Mouse (Mus musculus): ENCODE results near the gene Zmpste24. TPM values are rescaled to one million over a fixed set of nuclear protein-coding genes. Genes with fewer than 3 reads are reported as not detected.

The Zmpste24 gene
- polyA plus RNA-seq, 1 experiment from 2014 or later, result 34.7 TPM

- Histone ChIP-seq H3K27me3 (replicated peaks) (no peaks in the 10 kb centered on the region), H3K4me3 (no peak overlapping the region), H3K36me3 (no peaks in the 10 kb centered on the region), H3K9ac (no peak overlapping the region), H3K27ac (no peak overlapping the region), H3K9me3 (no peaks in the 10 kb centered on the region), H3K4me2 (replicated peaks) (no peak overlapping the region), H3K4me1 (no peaks in the 10 kb centered on the region)
- WGBS, result 28% methylated on average over 14 of the region's 14 CpGs
- no peak for ATAC-seq (ENCODE audit: low FRiP score, low read depth)
These were observed 69.2 kb downstream of the Zmpste24 start for GRCm38 (mm10) chr4:121028659-121029392.

DNA sequence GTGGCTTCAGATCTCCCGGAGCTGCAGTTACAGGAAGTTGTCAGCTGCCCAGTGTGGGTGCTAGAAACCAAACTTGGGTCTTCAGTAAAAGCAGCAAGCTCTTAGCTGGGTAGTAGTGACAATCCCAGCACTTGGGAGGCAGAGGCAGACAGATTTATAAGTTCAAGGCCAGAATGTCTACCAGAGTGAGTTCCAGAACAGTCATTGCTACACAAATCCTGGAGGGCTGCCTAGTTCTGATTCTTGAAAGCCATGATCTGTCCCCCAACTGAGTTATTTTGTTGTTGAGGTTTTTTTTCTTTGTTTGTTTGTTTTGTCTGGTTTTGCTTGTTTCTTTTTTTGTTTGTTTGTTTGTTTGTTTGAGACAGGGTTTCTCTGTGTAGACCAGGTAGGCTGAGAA lies 69.9 kb downstream of the Zmpste24 start:
- no peaks in the 10 kb centered on the region for H3K4me1 ChIP-seq
- H3K27ac ChIP-seq, result no peak overlapping the region

GRCm38 (mm10) chr4:121025681-121026080 lies 72.4 kb downstream of the Zmpste24 start:
- Histone ChIP-seq H3K4me1 (no peaks in the 10 kb centered on the region), H3K9ac (no peak overlapping the region), H3K4me2 (replicated peaks) (no peak overlapping the region), H3K36me3 (no peaks in the 10 kb centered on the region), H3K27ac (no peak overlapping the region), H3K4me3 (no peak overlapping the region), H3K27me3 (replicated peaks) (no peaks in the 10 kb centered on the region), H3K9me3 (no peaks in the 10 kb centered on the region)
- 70% methylated on average over 2 of the region's 2 CpGs for WGBS
- no peak for ATAC-seq (ENCODE audit: low FRiP score, low read depth)

More for the DNA sequence above, 69.9 kb downstream of the Zmpste24 start:
- H3K9me3 ChIP-seq, result no peaks in the 10 kb centered on the region
- no peak overlapping the region for H3K9ac ChIP-seq
- no peaks in the 10 kb centered on the region for H3K27me3 ChIP-seq (replicated peaks)
- ATAC-seq (ENCODE audit: low FRiP score, low read depth), result no peak
- WGBS, result 76% methylated on average over 1 of the region's 1 CpGs
- no peaks in the 10 kb centered on the region for H3K36me3 ChIP-seq
- H3K4me3 ChIP-seq, result no peak overlapping the region
- no peak overlapping the region for H3K4me2 ChIP-seq (replicated peaks)

DNA sequence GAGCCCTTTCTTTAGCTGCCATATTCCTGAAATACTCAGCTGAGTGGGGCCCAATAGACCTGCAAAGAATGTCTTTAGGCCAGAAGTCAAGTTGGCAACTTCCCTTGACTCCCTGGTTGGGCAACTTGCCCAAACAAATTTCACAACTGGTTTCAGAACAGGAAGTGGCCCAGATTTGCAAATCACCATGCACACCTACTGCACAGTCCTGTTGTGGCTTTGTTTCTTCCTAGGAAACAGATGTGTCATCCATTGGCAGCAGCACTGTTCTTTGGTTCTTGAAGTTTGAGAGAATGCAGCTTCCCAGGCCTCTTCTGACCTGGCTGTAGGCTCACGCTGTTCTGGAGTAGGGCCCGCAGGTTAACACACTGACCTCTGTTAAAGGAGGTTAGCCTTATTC lies 74.1 kb downstream of the Zmpste24 start:
- Histone ChIP-seq H3K4me1 (no peaks in the 10 kb centered on the region), H3K9me3 (no peaks in the 10 kb centered on the region), H3K4me2 (replicated peaks) (no peak overlapping the region), H3K9ac (no peak overlapping the region), H3K36me3 (no peaks in the 10 kb centered on the region), H3K4me3 (no peak overlapping the region), H3K27me3 (replicated peaks) (no peaks in the 10 kb centered on the region), H3K27ac (no peak overlapping the region)
- 95% methylated on average over 2 of the region's 2 CpGs for WGBS
- no peak for ATAC-seq (ENCODE audit: low FRiP score, low read depth)

GRCm38 (mm10) chr4:121023464-121023863 lies 74.6 kb downstream of the Zmpste24 start:
- Histone ChIP-seq H3K4me3 (no peak overlapping the region), H3K4me2 (replicated peaks) (no peak overlapping the region), H3K9me3 (no peaks in the 10 kb centered on the region), H3K27ac (no peak overlapping the region), H3K4me1 (no peaks in the 10 kb centered on the region), H3K9ac (no peak overlapping the region), H3K36me3 (no peaks in the 10 kb centered on the region), H3K27me3 (replicated peaks) (no peaks in the 10 kb centered on the region)
- 86% methylated on average over 7 of the region's 7 CpGs for WGBS
- no peak for ATAC-seq (ENCODE audit: low FRiP score, low read depth)

GRCm38 (mm10) chr4:121021911-121022310 lies 76.1 kb downstream of the Zmpste24 start:
- no peak overlapping the region for H3K9ac ChIP-seq

DNA sequence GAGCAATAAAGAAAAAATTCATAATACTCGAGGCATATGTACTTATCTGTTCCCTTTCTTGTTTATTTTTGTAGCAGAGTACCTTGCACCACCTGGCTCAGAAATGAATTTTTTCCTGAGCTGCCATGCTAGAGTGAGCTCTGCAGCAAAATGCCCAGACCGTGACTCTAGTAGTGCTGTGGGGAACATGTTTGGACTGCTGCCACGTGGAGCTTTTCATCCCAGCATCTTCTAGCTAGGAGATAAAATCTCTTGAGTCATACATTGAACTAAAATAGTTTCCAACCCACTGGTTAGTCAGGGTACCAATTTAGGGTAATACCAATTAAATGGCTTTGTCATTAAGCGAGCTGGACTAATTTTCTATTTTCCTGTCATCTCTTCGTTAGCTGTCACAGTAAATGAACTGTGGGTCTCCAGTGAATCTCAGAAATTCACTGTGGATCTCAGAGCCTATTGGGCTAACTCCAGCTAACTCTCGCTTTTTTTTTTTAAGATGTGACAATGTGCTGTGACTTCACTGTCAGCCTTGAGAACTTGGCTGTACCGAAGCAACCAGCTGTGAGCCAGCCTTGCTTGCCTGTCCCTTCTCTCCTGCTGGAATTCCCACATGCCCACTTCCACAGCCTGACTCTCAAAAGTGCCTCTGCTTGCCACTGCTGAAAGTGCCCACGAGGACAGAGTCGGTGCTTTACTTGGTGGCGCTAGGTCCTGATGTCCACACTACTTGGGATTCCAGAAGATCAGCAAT lies 77.8 kb downstream of the Zmpste24 start:
- H3K9ac ChIP-seq, result no peak overlapping the region
- H3K4me3 ChIP-seq, result no peak overlapping the region
- H3K4me1 ChIP-seq, result peaks cover 11% of the 10 kb centered on the region
- H3K4me2 ChIP-seq (replicated peaks), result no peak overlapping the region
- no peak overlapping the region for H3K27ac ChIP-seq
- H3K36me3 ChIP-seq, result no peaks in the 10 kb centered on the region
- no peak for ATAC-seq (ENCODE audit: low FRiP score, low read depth)
- H3K9me3 ChIP-seq, result no peaks in the 10 kb centered on the region
- no peaks in the 10 kb centered on the region for H3K27me3 ChIP-seq (replicated peaks)
- 80% methylated on average over 10 of the region's 10 CpGs for WGBS

More at GRCm38 (mm10) chr4:121021911-121022310, 76.1 kb downstream of the Zmpste24 start:
- Histone ChIP-seq H3K4me1 (no peaks in the 10 kb centered on the region), H3K27ac (no peak overlapping the region), H3K4me3 (no peak overlapping the region), H3K4me2 (replicated peaks) (no peak overlapping the region), H3K36me3 (no peaks in the 10 kb centered on the region), H3K9me3 (no peaks in the 10 kb centered on the region), H3K27me3 (replicated peaks) (no peaks in the 10 kb centered on the region)
- no peak for ATAC-seq (ENCODE audit: low FRiP score, low read depth)

- no peaks in the 10 kb centered on the region for H3K36me3 ChIP-seq
- no peak overlapping the region for H3K4me3 ChIP-seq
- peaks cover 11% of the 10 kb centered on the region for H3K4me1 ChIP-seq
- no peaks in the 10 kb centered on the region for H3K27me3 ChIP-seq (replicated peaks)
- H3K9me3 ChIP-seq, result no peaks in the 10 kb centered on the region
- 86% methylated on average over 3 of the region's 3 CpGs for WGBS
- no peak for ATAC-seq (ENCODE audit: low FRiP score, low read depth)
- no peak overlapping the region for H3K9ac ChIP-seq
- H3K4me2 ChIP-seq (replicated peaks), result no peak overlapping the region
- no peak overlapping the region for H3K27ac ChIP-seq
These were observed 79.8 kb downstream of the Zmpste24 start for GRCm38 (mm10) chr4:121018250-121018649.

GRCm38 (mm10) chr4:121016928-121017657 lies 80.9 kb downstream of the Zmpste24 start, which contains the start of gene Smap2:
Smap2 (minus strand) TSS chr4:121017247.
- peak within 1 kb of the TSS; percentile 93 for H3K4me2 ChIP-seq (replicated peaks)
- peak within 1 kb of the TSS; percentile 47; the same call in 1 of the 2 replicates for H3K27ac ChIP-seq
- peak; percentile 97 for ATAC-seq (ENCODE audit: low FRiP score, low read depth)
- H3K36me3 ChIP-seq, result no peaks in the 10 kb centered on the region
- no peaks in the 10 kb centered on the region for H3K27me3 ChIP-seq (replicated peaks)
- H3K4me3 ChIP-seq, result peak within 1 kb of the TSS; percentile 93
- peak within 1 kb of the TSS; percentile 92 for H3K9ac ChIP-seq
- H3K9me3 ChIP-seq, result no peaks in the 10 kb centered on the region
- WGBS, result under 1% methylated on average over 47 of the region's 48 CpGs
- H3K4me1 ChIP-seq, result peaks cover 11% of the 10 kb centered on the region

- peak overlapping the region; percentile 93 for H3K4me2 ChIP-seq (replicated peaks)
- peak overlapping the region; percentile 93 for H3K4me3 ChIP-seq
- H3K27me3 ChIP-seq (replicated peaks), result no peaks in the 10 kb centered on the region
- H3K36me3 ChIP-seq, result no peaks in the 10 kb centered on the region
- H3K9ac ChIP-seq, result peak overlapping the region; percentile 92
- 8% methylated on average over 40 of the region's 40 CpGs for WGBS
- H3K27ac ChIP-seq, result peak overlapping the region; percentile 47; the same call in 1 of the 2 replicates
- ATAC-seq (ENCODE audit: low FRiP score, low read depth), result peak; percentile 51
- H3K4me1 ChIP-seq, result peaks cover 11% of the 10 kb centered on the region
- H3K9me3 ChIP-seq, result no peaks in the 10 kb centered on the region
These were observed 81.8 kb downstream of the Zmpste24 start for GRCm38 (mm10) chr4:121016021-121016898.

DNA sequence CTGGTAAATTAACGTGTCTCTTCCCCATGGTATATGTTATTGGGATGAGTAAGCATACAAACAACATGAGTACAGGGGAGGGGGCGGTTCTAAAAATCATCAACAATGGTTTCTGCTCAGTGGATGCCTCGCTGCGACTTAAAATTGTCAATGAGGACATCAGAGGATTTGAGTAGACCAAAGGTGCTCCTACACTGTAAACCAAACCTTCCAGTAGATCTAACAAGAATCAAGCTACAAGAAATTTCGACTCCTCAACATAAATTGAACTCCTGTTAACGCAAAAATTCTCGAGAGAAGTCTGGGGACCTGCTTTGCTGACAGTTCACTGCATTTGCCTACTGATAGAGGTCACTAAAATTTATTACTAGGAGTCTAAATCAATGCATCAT lies 82.8 kb downstream of the Zmpste24 start:
- peaks cover 11% of the 10 kb centered on the region for H3K4me1 ChIP-seq
- H3K4me3 ChIP-seq, result no peak overlapping the region
- H3K9ac ChIP-seq, result no peak overlapping the region

More for the DNA sequence above, 82.8 kb downstream of the Zmpste24 start:
- ATAC-seq (ENCODE audit: low FRiP score, low read depth), result no peak
- Histone ChIP-seq H3K36me3 (no peaks in the 10 kb centered on the region), H3K9me3 (no peaks in the 10 kb centered on the region), H3K27ac (no peak overlapping the region), H3K27me3 (replicated peaks) (no peaks in the 10 kb centered on the region), H3K4me2 (replicated peaks) (peak overlapping the region; percentile 93)
- WGBS, result 84% methylated on average over 7 of the region's 7 CpGs
